In the genomic region with DNA sequence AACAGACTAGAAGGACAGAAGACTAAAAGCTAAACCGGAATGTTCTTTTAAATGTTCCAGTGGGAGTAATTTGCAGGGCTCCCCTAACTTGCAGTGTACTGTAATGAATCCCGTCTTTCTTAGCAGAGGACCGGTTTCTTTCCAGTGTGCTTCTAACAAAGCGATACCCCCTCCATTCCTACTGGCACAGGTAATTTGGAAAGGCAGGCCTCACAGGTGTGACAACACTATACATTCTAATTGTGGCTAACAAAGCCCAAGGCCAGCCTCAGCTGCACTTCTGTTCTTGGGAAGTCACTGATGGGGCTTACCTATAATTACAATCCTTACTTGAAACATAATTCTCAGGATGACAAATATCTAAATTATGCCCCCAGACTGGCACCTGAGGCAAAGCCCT, we compare ENCODE assay signal across 16 mouse cellular contexts.
"Had no signal": no experiment of that assay in that cellular context is flagged by ENCODE, and none has a peak within 500 bp of the region (broad histone marks: within the 10 kb centered on the region; RNA-seq: fewer than 3 reads in every experiment).

No protein-coding gene starts in this region.

- H3K9ac ChIP-seq: neural tube, embryonic 15.5 days; stomach, embryonic 15.5 days had no signal

- H3K4me1 ChIP-seq: neural tube, embryonic 15.5 days; stomach, embryonic 15.5 days had no signal

- H3K4me2 ChIP-seq: neural tube, embryonic 13.5 days; neural tube, embryonic 15.5 days; stomach, embryonic 15.5 days had no signal

- H3K4me3 ChIP-seq: neural tube, embryonic 13.5 days; neural tube, embryonic 15.5 days; stomach, embryonic 15.5 days had no signal

- H3K27ac ChIP-seq: neural tube, embryonic 13.5 days; neural tube, embryonic 15.5 days; stomach, embryonic 15.5 days; stomach, postnatal 0 days had no signal

- DNase-seq: retina, postnatal 1 day; right cerebral cortex, adult 18-20 months; right cerebral cortex, postnatal 14 days; right cerebral cortex, postnatal 25 days; right cerebral cortex, postnatal 4 days; spleen, adult 18-20 months; thymus, adult 18-20 months; thymus, adult 2 months; thymus, postnatal 14 days; thymus, postnatal 25 days; thymus, postnatal 36 days; thymus, postnatal 4 days had no signal

- H3K9me3 ChIP-seq: neural tube, embryonic 13.5 days; neural tube, embryonic 15.5 days; stomach, embryonic 15.5 days had no signal

- H3K27me3 ChIP-seq: neural tube, embryonic 13.5 days; neural tube, embryonic 15.5 days; stomach, embryonic 15.5 days had no signal

- H3K36me3 ChIP-seq: neural tube, embryonic 13.5 days; neural tube, embryonic 15.5 days; stomach, embryonic 15.5 days had no signal
